Mouse (Mus musculus) heart, embryonic 14.5 days (tissue): ENCODE measurements around the gene Immp2l. TPM values are rescaled to one million over a fixed set of nuclear protein-coding genes. Genes with fewer than 3 reads are reported as not detected.

Experiments
- ATAC-seq: fragments of 200-750 bp; cut with Nextera tagmentation; 2 replicates; pipeline ENCODE4 v1.8.0; 2017; ENCODE audit warnings: low read depth, moderate TSS enrichment; ENCODE audit not compliant: insufficient number of reproducible peaks, insufficient read depth, low FRiP score
- H3K27ac ChIP-seq, 2 experiments: fragments of 200-500 bp in 1 of 2; fragments of 300-500 bp in 1 of 2; sonication (generic) in 1 of 2; replicated peaks in 1 of 2; 2 replicates each; pipeline ENCODE4 v1.5.1; 2012 to 2014; ENCODE audit warnings: low read depth in 2 of 2, low read length in 2 of 2, control low read depth in 1 of 2, mild to moderate bottlenecking in 1 of 2, mixed read lengths in 1 of 2; ENCODE audit not compliant: control insufficient read depth in 1 of 2, insufficient read depth in 1 of 2
- H3K27me3 ChIP-seq: fragments of 300-500 bp; sonication (generic); 2 replicates; pipeline ENCODE4 v1.6.1; 2014; ENCODE audit warnings: mild to moderate bottlenecking, low read length, control low read depth; ENCODE audit not compliant: control insufficient read depth, insufficient read depth
- H3K36me3 ChIP-seq: fragments of 300-500 bp; sonication (generic); 2 replicates; pipeline ENCODE4 v1.6.1; 2014; ENCODE audit warnings: mild to moderate bottlenecking, control low read depth, low read length, mixed read lengths; ENCODE audit not compliant: control insufficient read depth, insufficient read depth
- H3K4me1 ChIP-seq, 2 experiments: fragments of 200-500 bp in 1 of 2; fragments of 300-500 bp in 1 of 2; sonication (generic) in 1 of 2; 2 replicates each; pipeline ENCODE4 v1.6.1; 2012 to 2014; ENCODE audit warnings: low read length in 2 of 2, control low read depth in 1 of 2, mixed read lengths in 1 of 2; ENCODE audit not compliant: control insufficient read depth in 2 of 2, insufficient read depth in 2 of 2
- H3K4me2 ChIP-seq: fragments of 300-500 bp; sonication (generic); 2 replicates; pipeline ENCODE4 v1.6.1; 2014; ENCODE audit warnings: mild to moderate bottlenecking, low read length
- H3K4me3 ChIP-seq, 2 experiments: fragments of 200-500 bp in 1 of 2; fragments of 300-500 bp in 1 of 2; sonication (generic) in 1 of 2; 2 replicates each; pipeline ENCODE4 v1.5.1; 2012 to 2014; ENCODE audit warnings: low read length in 2 of 2, mild to moderate bottlenecking in 2 of 2, control low read depth in 1 of 2, low read depth in 1 of 2, moderate library complexity in 1 of 2; ENCODE audit not compliant: control insufficient read depth in 1 of 2, insufficient read depth in 1 of 2
- H3K9ac ChIP-seq: fragments of 300-500 bp; sonication (generic); 2 replicates; pipeline ENCODE4 v1.6.1; 2014; ENCODE audit warnings: mild to moderate bottlenecking, low read length
- H3K9me3 ChIP-seq: fragments of 300-500 bp; sonication (generic); 2 replicates; pipeline ENCODE4 v1.6.1; 2016; ENCODE audit warnings: low read length, control low read depth; ENCODE audit not compliant: control insufficient read depth
- WGBS: fragments of 180-500 bp; shearing (Covaris S2); extraction: QIAGEN DNeasy Blood & Tissue Kit; methylation state at CpG from one replicate; pipeline ENCODE4 v1.1.7; 2014; 5-methylcytosine and 5-hydroxymethylcytosine counted together
- polyA plus RNA-seq: library from polyadenylated mRNA; unstranded; fragments of >200 nt; fragmentation: Nextera tagmentation; extraction: Ambion mirVana; gene quantifications from 2 replicates; pipeline ENCODE4 v1.2.1, GENCODE M21; 2014

Gene Immp2l
- polyA plus RNA-seq, 1 experiment from 2014 or later = 11.4 TPM

DNA sequence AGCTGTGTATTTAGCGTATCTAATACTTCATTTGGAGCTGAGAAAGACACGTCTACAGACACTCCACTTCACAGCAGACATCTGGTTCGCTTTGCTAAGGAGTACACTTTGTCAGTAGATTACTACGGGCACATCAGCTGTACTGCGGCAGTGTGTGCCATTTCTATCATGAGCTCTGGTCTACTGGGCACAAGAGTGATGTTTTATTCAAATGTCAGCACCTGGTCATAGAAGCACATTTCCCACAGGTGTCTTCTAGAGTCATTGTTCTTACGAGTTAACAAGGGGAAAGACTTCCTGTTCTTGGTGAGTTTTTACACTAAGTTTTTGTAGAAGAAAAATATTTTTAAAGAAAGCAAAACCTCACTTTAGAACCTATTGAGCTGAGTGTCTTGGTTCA is 3.6 kb downstream of the Immp2l start:
- no peaks in the 10 kb centered on the region for H3K4me1 ChIP-seq
- WGBS = 68% methylated on average over 6 of the region's 6 CpGs
- H3K4me3 ChIP-seq = no peak overlapping the region
- H3K9me3 ChIP-seq = no peaks in the 10 kb centered on the region
- no peak overlapping the region for H3K4me2 ChIP-seq
- H3K36me3 ChIP-seq = no peaks in the 10 kb centered on the region
- H3K27ac ChIP-seq = no peak overlapping the region
- no peak overlapping the region for H3K9ac ChIP-seq
- ATAC-seq = no peak
- H3K27me3 ChIP-seq = no peaks in the 10 kb centered on the region

- Histone ChIP-seq H3K9ac (no peak overlapping the region), H3K4me2 (no peak overlapping the region), H3K27ac (no peak overlapping the region), H3K9me3 (no peaks in the 10 kb centered on the region), H3K4me1 (no peaks in the 10 kb centered on the region), H3K27me3 (no peaks in the 10 kb centered on the region), H3K36me3 (no peaks in the 10 kb centered on the region), H3K4me3 (no peak overlapping the region)
- WGBS = 95% methylated on average over 2 of the region's 2 CpGs
- no peak for ATAC-seq
Observed at GRCm38 (mm10) chr12:41031119-41031518, 7.2 kb downstream of the Immp2l start.

GRCm38 (mm10) chr12:41033196-41033595 is 9.3 kb downstream of the Immp2l start:
- Histone ChIP-seq H3K27me3 (no peaks in the 10 kb centered on the region), H3K4me2 (no peak overlapping the region), H3K4me3 (no peak overlapping the region), H3K9me3 (no peaks in the 10 kb centered on the region), H3K36me3 (no peaks in the 10 kb centered on the region), H3K9ac (no peak overlapping the region), H3K27ac (no peak overlapping the region), H3K4me1 (no peaks in the 10 kb centered on the region)
- ATAC-seq = no peak
- WGBS = 80% methylated on average over 3 of the region's 3 CpGs

DNA sequence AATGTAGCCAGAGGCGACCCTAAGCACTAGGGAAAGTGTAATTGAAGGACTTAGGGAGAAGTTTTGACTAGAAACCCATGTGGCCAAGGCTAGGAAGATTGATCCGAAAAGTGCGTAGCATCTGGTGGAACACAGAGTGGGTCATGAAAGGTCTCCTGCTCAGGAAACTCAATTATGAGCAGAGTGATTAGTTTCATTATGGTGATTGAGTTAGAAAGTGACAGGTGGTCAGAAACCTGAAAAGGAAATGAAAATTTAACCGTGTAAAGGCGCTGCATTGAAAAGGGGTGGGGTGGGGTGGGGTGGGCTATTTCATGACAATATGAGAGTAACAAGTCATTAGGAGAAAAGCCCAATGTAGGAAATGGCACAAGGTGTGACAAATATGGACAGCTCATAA is 15.9 kb downstream of the Immp2l start:
- no peak overlapping the region for H3K27ac ChIP-seq
- H3K4me3 ChIP-seq = no peak overlapping the region
- H3K9me3 ChIP-seq = no peaks in the 10 kb centered on the region
- no peaks in the 10 kb centered on the region for H3K4me1 ChIP-seq
- H3K4me2 ChIP-seq = no peak overlapping the region
- H3K9ac ChIP-seq = no peak overlapping the region
- WGBS = 84% methylated on average over 5 of the region's 5 CpGs
- no peak for ATAC-seq
- no peaks in the 10 kb centered on the region for H3K27me3 ChIP-seq
- H3K36me3 ChIP-seq = no peaks in the 10 kb centered on the region

DNA sequence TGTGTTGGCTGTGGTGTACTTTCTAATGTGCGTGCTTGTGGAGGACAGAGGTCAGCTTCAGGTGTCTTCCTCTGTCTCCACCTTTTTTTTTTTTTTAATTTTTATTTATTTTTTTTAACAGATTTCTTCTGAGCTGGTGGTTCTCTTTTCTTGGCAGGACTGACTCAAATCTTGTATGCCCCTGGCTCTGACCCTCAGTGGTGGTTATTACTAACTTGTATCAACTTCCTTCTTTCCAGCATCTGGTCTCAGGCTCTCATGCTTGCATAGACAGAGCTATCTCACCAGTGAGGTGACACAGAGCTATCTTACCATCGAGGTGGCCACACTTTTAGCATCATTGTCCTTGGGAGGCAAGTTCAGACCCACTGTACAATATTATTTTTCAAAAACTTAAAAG is 17.8 kb downstream of the Immp2l start:
- 69% methylated on average over 2 of the region's 2 CpGs for WGBS
- ATAC-seq = no peak
- no peaks in the 10 kb centered on the region for H3K4me1 ChIP-seq

GRCm38 (mm10) chr12:41044493-41045132 is 20.7 kb downstream of the Immp2l start:
- Histone ChIP-seq H3K4me1 (no peaks in the 10 kb centered on the region), H3K27ac (no peak overlapping the region), H3K9me3 (no peaks in the 10 kb centered on the region), H3K4me3 (no peak overlapping the region), H3K27me3 (no peaks in the 10 kb centered on the region), H3K36me3 (no peaks in the 10 kb centered on the region), H3K9ac (no peak overlapping the region), H3K4me2 (no peak overlapping the region)
- 83% methylated on average over 12 of the region's 12 CpGs for WGBS
- no peak for ATAC-seq

More for the DNA sequence above, 17.8 kb downstream of the Immp2l start:
- no peaks in the 10 kb centered on the region for H3K36me3 ChIP-seq
- no peaks in the 10 kb centered on the region for H3K27me3 ChIP-seq
- H3K4me3 ChIP-seq = no peak overlapping the region
- H3K9me3 ChIP-seq = no peaks in the 10 kb centered on the region
- H3K4me2 ChIP-seq = no peak overlapping the region
- no peak overlapping the region for H3K9ac ChIP-seq
- H3K27ac ChIP-seq = no peak overlapping the region

GRCm38 (mm10) chr12:41047085-41047766 is 23.3 kb downstream of the Immp2l start:
- WGBS = 87% methylated on average over 12 of the region's 12 CpGs
- Histone ChIP-seq H3K9ac (no peak overlapping the region), H3K4me2 (no peak overlapping the region)

DNA sequence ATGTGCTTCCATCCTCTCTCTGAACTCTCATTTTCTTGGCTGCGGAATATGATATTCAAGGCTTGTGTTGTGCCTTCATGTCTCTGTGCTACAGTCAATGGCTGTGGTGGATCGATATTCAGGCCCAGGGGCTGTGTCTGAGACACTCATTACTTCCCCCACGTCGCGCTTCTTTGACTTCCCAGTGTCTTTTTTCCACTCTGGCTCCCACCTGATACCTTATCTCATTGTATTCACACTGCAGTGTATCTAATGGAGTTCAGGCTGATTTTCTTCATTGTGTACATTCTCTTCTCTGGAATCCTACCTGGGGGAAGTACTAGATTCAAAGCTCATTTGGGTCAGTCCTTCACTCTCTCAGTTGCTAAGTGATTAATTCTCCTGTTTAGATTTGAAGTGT is 27.1 kb downstream of the Immp2l start:
- no peak for ATAC-seq
- H3K4me2 ChIP-seq = no peak overlapping the region
- 70% methylated on average over 5 of the region's 5 CpGs for WGBS
- no peak overlapping the region for H3K27ac ChIP-seq
- no peak overlapping the region for H3K9ac ChIP-seq
- no peaks in the 10 kb centered on the region for H3K9me3 ChIP-seq
- H3K36me3 ChIP-seq = no peaks in the 10 kb centered on the region
- H3K4me1 ChIP-seq = no peaks in the 10 kb centered on the region
- no peak overlapping the region for H3K4me3 ChIP-seq
- no peaks in the 10 kb centered on the region for H3K27me3 ChIP-seq

More at GRCm38 (mm10) chr12:41047085-41047766, 23.3 kb downstream of the Immp2l start:
- Histone ChIP-seq H3K4me1 (no peaks in the 10 kb centered on the region), H3K9me3 (no peaks in the 10 kb centered on the region), H3K4me3 (no peak overlapping the region), H3K27me3 (no peaks in the 10 kb centered on the region), H3K27ac (no peak overlapping the region), H3K36me3 (no peaks in the 10 kb centered on the region)
- no peak for ATAC-seq
